Mouse (Mus musculus): Measurements from ENCODE around the gene Zmynd19.
"Not testable (repeated sequence)": the region's sequence is repeated elsewhere in the genome, so short reads cannot be mapped to it uniquely, and the experiment has no call there.

The Zmynd19 gene

GRCm38 (mm10) chr2:24944304-24944703 is 5.3 kb upstream of the Zmynd19 start:
- peak; percentile 58 for DNase-seq

GRCm38 (mm10) chr2:24950189-24950535 is 570 bp downstream of the Zmynd19 start:
- no peak for DNase-seq

- DNase-seq: no peak
Observed at GRCm38 (mm10) chr2:24952537-24953055, 3.0 kb downstream of the Zmynd19 start.

DNA sequence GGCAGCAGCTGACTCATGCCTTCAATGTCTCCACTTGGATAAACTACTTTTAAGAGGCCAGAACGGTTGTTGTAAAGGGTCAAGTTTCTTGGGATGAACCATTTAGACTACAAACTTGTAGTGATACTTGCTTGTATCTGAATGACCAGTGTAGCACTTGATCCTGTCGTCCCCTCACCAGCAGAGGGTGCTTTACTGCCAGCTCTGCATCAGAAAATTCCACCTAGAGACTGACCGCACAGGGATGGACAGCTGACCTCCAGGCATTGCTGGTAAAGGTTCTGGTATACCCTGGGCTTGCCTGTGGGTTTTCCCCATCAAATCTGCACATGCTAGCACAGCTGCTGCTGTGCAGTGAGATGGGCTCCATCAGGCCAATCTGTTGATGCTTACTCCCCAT is 11.3 kb downstream of the Zmynd19 start:
- peak; percentile 61 for DNase-seq

DNA sequence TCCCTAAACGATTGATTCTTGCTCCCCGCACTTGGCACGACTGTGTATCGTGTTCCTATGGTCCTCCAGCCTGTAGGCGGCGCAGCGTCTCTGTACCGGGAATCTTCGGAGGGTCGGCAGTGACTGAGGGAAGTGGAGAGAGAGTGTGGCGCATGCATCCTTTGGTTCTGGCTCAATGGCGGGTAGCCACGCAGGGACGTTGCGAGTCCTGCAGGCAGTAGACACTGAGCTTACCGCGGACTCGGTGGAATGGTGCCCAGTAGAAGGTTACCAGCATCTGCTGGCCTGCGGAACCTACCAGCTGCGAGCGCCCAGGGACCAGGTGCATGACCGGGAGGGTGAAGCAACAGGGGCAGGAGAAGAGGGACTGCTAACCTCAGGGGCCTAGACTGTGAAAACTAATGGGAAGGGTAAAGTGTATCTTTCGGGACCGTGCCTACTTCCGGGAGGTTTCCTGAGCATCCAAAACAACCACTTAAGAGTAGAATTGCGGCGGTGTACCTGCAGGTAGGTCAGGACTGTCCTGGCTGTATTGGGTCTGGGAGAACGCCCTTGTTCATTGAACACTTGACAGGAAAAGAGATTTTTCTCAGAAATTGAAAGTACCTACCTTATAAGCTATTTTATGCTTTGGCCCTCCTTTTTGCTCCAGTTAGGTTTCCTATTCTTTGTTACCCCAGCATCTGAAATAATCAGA is 12.9 kb downstream of the Zmynd19 start, which contains the start of gene Dph7:
Gene Dph7, plus strand, starts transcription at position 97 of the 697 bp plus-strand sequence.
- DNase-seq: peak; percentile 91

GRCm38 (mm10) chr2:24970386-24970785 is 20.8 kb downstream of the Zmynd19 start:
- no peak for DNase-seq

GRCm38 (mm10) chr2:24974452-24974851 is 24.9 kb downstream of the Zmynd19 start:
- DNase-seq: not testable (repeated sequence)

DNA sequence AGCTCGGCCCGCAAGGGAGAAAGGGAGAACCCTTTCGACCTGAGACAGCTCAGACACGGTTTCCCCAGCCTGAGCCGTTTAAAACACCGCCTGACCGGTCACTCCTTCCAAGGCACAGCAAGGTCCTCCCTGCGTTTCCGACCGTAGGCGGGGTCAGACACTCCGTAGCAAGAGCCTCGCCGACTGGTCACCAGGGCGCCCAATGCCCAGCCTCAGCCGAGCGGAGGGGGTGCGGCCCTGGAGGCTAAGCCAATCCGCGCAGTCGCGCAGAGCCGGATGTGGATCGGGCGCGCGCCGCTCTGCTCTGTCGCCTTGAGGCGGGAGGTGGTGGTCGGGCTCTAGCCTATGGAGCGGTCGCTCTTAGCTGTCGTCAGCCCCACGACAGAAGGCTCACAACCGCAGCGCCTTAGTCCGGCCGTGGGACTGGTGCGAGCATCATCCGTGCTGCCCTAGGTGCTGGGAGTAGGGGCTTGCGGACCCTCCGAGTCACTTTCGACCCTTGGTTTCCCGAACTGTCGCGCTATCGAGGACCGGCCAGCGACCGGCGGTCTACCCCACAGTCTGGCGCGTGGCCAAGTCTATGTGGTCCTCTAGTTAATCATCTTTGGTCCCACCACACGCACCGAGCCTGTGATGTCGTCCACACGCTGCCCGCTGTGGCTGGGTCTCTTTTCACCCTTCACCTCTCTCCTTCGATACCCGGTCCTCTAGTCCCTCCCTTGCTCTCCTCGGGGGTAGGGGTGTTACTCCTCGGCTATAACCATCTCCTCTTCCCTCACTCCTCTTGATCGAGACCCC is 25.5 kb downstream of the Zmynd19 start, which contains the start of gene Mrpl41:
Gene Mrpl41, minus strand, starts transcription at position 193 of the 798 bp plus-strand sequence.
- DNase-seq: peak; percentile 99

DNA sequence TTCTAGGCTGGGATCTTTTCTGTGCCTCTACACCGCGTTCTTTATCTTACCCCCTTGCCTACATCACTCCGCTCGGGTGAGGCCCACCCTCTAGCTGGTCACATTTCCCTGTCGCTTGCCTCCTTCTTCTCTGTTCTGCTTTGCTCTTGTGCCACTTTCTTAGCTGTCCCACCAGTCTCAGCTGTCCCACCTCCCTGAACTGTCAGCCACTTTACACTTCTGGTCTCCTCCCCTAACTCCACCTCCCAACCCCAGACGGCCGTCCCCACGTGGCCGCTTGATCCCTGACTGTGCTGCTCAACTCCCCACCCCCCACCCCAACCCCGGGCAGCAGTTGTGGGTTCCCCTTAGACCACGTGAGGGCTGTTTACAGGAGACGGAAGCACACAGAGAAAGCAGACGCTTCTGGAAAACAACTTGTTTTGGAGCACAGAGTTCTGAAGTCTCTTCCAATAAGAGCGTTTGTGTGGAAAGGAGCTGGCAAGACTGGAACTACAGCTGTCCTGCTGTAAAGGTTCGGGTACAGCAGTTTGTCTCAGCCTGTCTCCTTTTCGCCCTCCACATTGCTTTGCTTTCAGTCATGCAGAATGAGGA is 26.2 kb downstream of the Zmynd19 start, which contains the start of gene Pnpla7:
Gene Pnpla7, plus strand, starts transcription at position 330 of the 594 bp plus-strand sequence.
- peak; percentile 88 for DNase-seq

DNA sequence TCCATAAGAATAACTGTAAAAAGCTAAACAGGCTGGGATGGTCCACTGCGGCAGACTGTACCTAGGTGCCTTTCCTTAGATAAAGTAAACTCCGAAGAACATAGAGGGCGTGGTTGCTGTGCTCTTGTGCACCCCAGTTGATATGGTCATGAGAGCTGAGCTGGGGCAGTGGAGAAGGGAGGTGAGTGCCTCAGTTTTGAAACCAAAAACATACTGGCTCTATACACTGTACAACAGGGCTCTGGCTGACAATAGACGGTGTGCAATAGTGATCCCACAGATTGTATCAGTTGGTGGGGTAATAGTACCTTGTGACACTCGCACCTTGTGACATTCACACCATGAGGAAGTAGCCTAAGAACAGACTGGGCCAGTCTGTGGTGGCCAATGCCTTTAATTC is 27.4 kb downstream of the Zmynd19 start:
- no peak for DNase-seq

GRCm38 (mm10) chr2:24987762-24988161 is 38.2 kb downstream of the Zmynd19 start:
- no peak for DNase-seq

DNA sequence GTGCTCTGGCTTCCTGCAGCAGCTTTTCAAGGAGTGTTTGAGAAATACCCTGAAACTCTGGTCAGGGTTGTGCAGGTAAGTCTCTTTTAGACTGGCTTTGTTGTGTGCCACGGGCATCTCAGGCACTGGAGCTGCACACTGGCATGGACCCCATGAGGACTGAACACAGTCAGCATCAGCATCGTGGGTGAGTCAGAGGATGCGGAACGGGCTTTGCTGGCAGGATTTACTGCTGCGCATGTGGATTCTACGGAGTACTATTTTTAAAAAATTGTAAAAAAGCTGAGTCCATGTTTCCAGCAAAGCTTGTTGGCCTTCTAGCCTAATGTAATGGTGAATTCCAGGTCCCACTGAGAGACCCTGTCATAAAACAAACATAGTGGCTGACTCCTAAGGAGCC is 45.7 kb downstream of the Zmynd19 start:
- no peak for DNase-seq

- no peak for DNase-seq
Observed at GRCm38 (mm10) chr2:24996471-24996870, 46.9 kb downstream of the Zmynd19 start.

GRCm38 (mm10) chr2:25000544-25001235 is 51.1 kb downstream of the Zmynd19 start:
- peak; percentile 66 for DNase-seq

DNA sequence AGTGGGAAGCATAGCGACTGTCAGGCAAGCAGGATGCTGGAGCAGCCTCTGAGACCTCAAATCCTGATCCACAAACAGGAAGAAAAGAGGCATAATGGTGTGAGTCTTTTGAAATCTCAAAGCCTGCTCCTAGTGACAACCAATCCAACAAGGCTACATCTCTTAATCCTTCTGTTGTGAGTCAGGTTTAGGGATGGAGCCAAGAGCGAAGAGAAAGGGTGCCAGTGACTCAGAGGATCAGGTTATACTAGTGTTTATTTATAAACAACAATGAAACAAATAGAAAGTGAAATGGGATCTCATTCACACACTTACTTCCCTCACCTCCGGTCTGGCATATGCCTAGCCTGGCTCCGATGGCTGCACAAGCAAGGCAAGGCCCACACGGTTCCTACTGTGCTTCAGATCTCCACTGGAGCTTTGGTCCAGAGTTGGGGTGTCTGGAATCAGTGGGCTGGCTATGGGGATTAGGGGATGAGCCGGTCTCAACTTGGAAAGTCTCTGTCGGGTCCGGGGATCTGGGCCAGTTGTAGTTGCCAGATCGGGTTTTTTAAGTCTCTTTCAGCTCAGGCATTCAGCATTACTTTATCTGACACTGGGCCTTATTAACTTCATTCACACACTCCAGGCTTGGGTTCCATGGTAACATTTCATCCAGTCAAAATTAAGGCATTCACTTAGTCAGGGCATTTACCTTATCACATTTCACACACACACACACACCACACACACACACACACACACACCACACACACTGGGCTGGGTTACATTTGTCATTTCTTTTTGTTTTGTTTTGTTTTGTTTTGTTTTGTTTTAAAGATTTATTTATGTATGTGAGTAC is 54.6 kb downstream of the Zmynd19 start:
- no peak for DNase-seq

GRCm38 (mm10) chr2:25006767-25007166 is 57.2 kb downstream of the Zmynd19 start:
- no peak for DNase-seq

DNA sequence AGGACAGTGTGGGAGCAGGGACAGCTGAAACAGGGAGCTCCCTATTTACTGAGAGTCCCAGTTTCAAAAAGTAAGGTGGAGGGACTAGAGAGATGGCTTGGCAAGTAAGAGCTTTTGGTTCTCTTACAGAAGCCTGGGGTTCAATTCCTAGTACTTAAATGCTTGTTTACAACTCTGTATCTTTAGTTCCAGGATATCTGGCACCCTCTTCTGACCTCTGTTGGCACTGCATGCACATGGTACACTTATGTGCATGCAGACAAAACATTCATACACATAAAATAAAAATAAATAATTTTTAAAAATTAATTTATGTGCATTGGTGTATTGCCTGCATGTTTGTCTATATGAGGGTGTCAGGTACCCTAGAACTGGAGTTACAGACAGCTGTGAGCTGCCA is 58.7 kb downstream of the Zmynd19 start:
- no peak for DNase-seq

All from kidney, postnatal 10 days (tissue).